Mouse (Mus musculus): Measurements from ENCODE around the gene Hoxb8. TPM values are rescaled to one million over a fixed set of nuclear protein-coding genes. Genes with fewer than 3 reads are reported as not detected.

Hoxb8 gene
- polyA plus RNA-seq, 1 experiment, result 0.05 TPM

DNA sequence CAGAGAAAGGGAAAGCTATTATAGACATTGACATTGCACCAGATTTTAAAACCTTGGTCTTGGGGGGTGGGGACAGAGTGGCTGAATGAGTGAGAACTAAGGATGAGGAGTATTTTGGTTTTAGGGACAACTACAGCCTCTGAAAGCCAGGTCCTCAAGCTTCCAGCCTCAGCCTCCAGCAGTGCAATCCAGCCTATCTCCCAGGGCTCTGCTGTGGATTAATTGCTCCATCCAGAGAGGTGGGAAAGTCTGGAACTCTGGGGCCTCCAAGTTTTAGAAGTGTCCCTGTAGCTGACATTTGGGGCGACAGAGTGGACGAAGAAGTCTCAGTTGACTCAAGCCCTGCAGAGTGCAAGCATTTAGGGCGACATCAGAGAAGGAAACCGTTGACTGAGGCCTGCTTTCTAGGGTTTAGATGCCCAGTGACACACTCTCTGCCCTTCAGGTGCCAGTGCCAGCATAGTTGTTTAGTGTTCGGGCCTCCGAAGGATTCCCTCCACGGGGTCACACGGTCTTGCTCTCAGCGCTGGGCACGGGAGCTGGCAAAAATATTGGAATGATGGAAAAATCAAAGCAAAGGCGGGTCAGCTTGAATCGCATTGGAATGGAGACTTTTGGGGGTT lies 32.2 kb downstream of the Hoxb8 start:
- Histone ChIP-seq H3K4me2 (ENCODE audit: low read depth) (no peak overlapping the region), H3K79me2 (ENCODE audit: control insufficient read depth, insufficient read depth) (no peaks in the 10 kb centered on the region), H3ac (ENCODE audit: control insufficient read depth, insufficient read length) (no peak overlapping the region), H3K36me3 (ENCODE audit: control insufficient read depth, insufficient read depth) (no peaks in the 10 kb centered on the region), H3K27me3 (ENCODE audit: control insufficient read depth, insufficient read depth, insufficient read length) (peaks cover 65% of the 10 kb centered on the region), H3K4me3 (no peak overlapping the region)
- TF ChIP-seq TCF12 (IDR thresholded peaks at IDR 0.05; ENCODE audit: insufficient read depth, poor library complexity, severe bottlenecking) (no peak), MAX (IDR thresholded peaks at IDR 0.05; ENCODE audit: low read depth) (no peak), POLR2A (IDR thresholded peaks at IDR 0.05; ENCODE audit: insufficient read length, low read depth) (no peak), SRF (IDR thresholded peaks at IDR 0.05; ENCODE audit: control insufficient read depth, insufficient read length, low read depth) (no peak), POLR2AphosphoS2 (IDR thresholded peaks at IDR 0.05; ENCODE audit: insufficient read length, low read depth) (no peak), MYOD1 (IDR thresholded peaks at IDR 0.05; ENCODE audit: control insufficient read depth in 1 of 3, insufficient read length in 2 of 3, low read depth in 2 of 3) (no peak), USF1 (IDR thresholded peaks at IDR 0.05; ENCODE audit: low read depth) (no peak), E2F4 (IDR thresholded peaks at IDR 0.05; ENCODE audit: insufficient read depth) (no peak), REST (IDR thresholded peaks at IDR 0.05; ENCODE audit: insufficient read depth, insufficient read length) (no peak), TCF3 (IDR thresholded peaks at IDR 0.05; ENCODE audit: insufficient read length, low read depth) (no peak), MYOG (IDR thresholded peaks at IDR 0.05; ENCODE audit: control insufficient read depth in 1 of 3, insufficient read depth in 1 of 3, insufficient read length in 2 of 3, low read depth in 2 of 3) (no peak), CEBPB (IDR thresholded peaks at IDR 0.05; ENCODE audit: insufficient read depth, poor library complexity, severe bottlenecking) (no peak)

DNA sequence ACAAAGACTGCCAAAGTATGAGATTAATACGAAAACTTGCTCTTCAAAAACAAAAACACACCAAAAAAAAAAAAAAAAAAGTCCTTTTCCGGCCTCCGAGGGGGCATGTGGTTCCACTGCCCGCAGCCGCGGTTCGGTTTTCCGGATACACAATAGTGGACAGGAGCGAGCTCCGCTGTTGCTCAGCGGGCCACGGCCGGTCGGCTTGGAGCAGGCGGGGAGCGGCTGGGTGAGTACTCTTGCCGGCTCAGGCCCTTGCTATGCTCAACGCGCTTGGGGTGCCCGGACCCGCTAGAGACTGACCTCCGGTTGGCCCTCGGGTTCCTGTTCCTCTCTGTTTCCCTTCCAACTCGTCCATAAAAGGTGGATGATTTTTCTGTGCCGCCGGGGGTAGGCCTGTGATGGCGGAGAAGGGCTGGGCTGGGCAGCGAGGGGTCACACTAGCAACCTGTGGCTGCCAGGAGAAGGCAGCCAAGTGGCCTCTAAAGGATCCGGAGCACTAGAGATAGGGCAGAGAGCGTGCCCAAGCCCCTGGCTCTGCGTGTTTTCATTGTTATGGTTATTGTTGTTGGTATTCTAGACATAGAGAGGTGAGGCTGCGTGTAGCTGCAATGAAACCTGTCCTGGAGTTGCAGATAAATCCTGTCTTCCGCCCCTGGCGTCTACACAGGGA lies 33.1 kb downstream of the Hoxb8 start:
- H3K36me3 ChIP-seq (ENCODE audit: control insufficient read depth, insufficient read depth), result no peaks in the 10 kb centered on the region
- H3K4me3 ChIP-seq, result no peak overlapping the region
- peaks cover 68% of the 10 kb centered on the region for H3K27me3 ChIP-seq (ENCODE audit: control insufficient read depth, insufficient read depth, insufficient read length)
- H3K4me2 ChIP-seq (ENCODE audit: low read depth), result no peak overlapping the region
- no peak overlapping the region for H3ac ChIP-seq (ENCODE audit: control insufficient read depth, insufficient read length)
- H3K79me2 ChIP-seq (ENCODE audit: control insufficient read depth, insufficient read depth), result no peaks in the 10 kb centered on the region
- TF ChIP-seq TCF12 (IDR thresholded peaks at IDR 0.05; ENCODE audit: insufficient read depth, poor library complexity, severe bottlenecking) (no peak), SRF (IDR thresholded peaks at IDR 0.05; ENCODE audit: control insufficient read depth, insufficient read length, low read depth) (no peak), CEBPB (IDR thresholded peaks at IDR 0.05; ENCODE audit: insufficient read depth, poor library complexity, severe bottlenecking) (no peak), MYOD1 (IDR thresholded peaks at IDR 0.05; ENCODE audit: control insufficient read depth in 1 of 3, insufficient read length in 2 of 3, low read depth in 2 of 3) (no peak), MAX (IDR thresholded peaks at IDR 0.05; ENCODE audit: low read depth) (no peak), REST (IDR thresholded peaks at IDR 0.05; ENCODE audit: insufficient read depth, insufficient read length) (no peak), USF1 (IDR thresholded peaks at IDR 0.05; ENCODE audit: low read depth) (no peak), TCF3 (IDR thresholded peaks at IDR 0.05; ENCODE audit: insufficient read length, low read depth) (no peak), E2F4 (IDR thresholded peaks at IDR 0.05; ENCODE audit: insufficient read depth) (no peak), MYOG (IDR thresholded peaks at IDR 0.05; ENCODE audit: control insufficient read depth in 1 of 3, insufficient read depth in 1 of 3, insufficient read length in 2 of 3, low read depth in 2 of 3) (no peak)

GRCm38 (mm10) chr11:96315344-96315681 lies 33.6 kb downstream of the Hoxb8 start:
- H3K79me2 ChIP-seq (ENCODE audit: control insufficient read depth, insufficient read depth), result no peaks in the 10 kb centered on the region
- no peaks in the 10 kb centered on the region for H3K36me3 ChIP-seq (ENCODE audit: control insufficient read depth, insufficient read depth)
- no peak overlapping the region for H3ac ChIP-seq (ENCODE audit: control insufficient read depth, insufficient read length)
- H3K4me2 ChIP-seq (ENCODE audit: low read depth), result no peak overlapping the region
- H3K4me3 ChIP-seq, result no peak overlapping the region
- peaks cover 72% of the 10 kb centered on the region for H3K27me3 ChIP-seq (ENCODE audit: control insufficient read depth, insufficient read depth, insufficient read length)
- TF ChIP-seq MAX (IDR thresholded peaks at IDR 0.05; ENCODE audit: low read depth), result no peak

GRCm38 (mm10) chr11:96316696-96317607 lies 35.2 kb downstream of the Hoxb8 start:
- TF ChIP-seq MYOG (IDR thresholded peaks at IDR 0.05; ENCODE audit: control insufficient read depth in 1 of 3, insufficient read depth in 1 of 3, insufficient read length in 2 of 3, low read depth in 2 of 3) (no peak), E2F4 (IDR thresholded peaks at IDR 0.05; ENCODE audit: insufficient read depth) (no peak), MYOD1 (IDR thresholded peaks at IDR 0.05; ENCODE audit: control insufficient read depth in 1 of 3, insufficient read length in 2 of 3, low read depth in 2 of 3) (no peak), SRF (IDR thresholded peaks at IDR 0.05; ENCODE audit: control insufficient read depth, insufficient read length, low read depth) (no peak), USF1 (IDR thresholded peaks at IDR 0.05; ENCODE audit: low read depth) (no peak), POLR2A (IDR thresholded peaks at IDR 0.05; ENCODE audit: insufficient read length, low read depth) (no peak), MAX (IDR thresholded peaks at IDR 0.05; ENCODE audit: low read depth) (no peak), TCF3 (IDR thresholded peaks at IDR 0.05; ENCODE audit: insufficient read length, low read depth) (no peak), POLR2AphosphoS2 (IDR thresholded peaks at IDR 0.05; ENCODE audit: insufficient read length, low read depth) (no peak), REST (IDR thresholded peaks at IDR 0.05; ENCODE audit: insufficient read depth, insufficient read length) (no peak), CEBPB (IDR thresholded peaks at IDR 0.05; ENCODE audit: insufficient read depth, poor library complexity, severe bottlenecking) (no peak), TCF12 (IDR thresholded peaks at IDR 0.05; ENCODE audit: insufficient read depth, poor library complexity, severe bottlenecking) (no peak)
- no peak overlapping the region for H3K4me2 ChIP-seq (ENCODE audit: low read depth)
- H3ac ChIP-seq (ENCODE audit: control insufficient read depth, insufficient read length), result no peak overlapping the region
- peaks cover 74% of the 10 kb centered on the region for H3K27me3 ChIP-seq (ENCODE audit: control insufficient read depth, insufficient read depth, insufficient read length)
- no peak overlapping the region for H3K4me3 ChIP-seq
- H3K36me3 ChIP-seq (ENCODE audit: control insufficient read depth, insufficient read depth), result no peaks in the 10 kb centered on the region
- H3K79me2 ChIP-seq (ENCODE audit: control insufficient read depth, insufficient read depth), result no peaks in the 10 kb centered on the region
